Mouse (Mus musculus): ENCODE results near the gene Adgrg1. TPM values are rescaled to one million over a fixed set of nuclear protein-coding genes. Genes with fewer than 3 reads are reported as not detected.

Gene Adgrg1
- polyA plus RNA-seq, 1 experiment from 2014 or later: 116 TPM

- peak overlapping the region; percentile 98 for H3K27ac ChIP-seq (replicated peaks)
- no peak for DNase-seq (ENCODE audit: low spot score)
- WGBS: 44% methylated on average over 5 of the region's 5 CpGs
Measured at GRCm38 (mm10) chr8:94992534-94992933, 18.0 kb downstream of the Adgrg1 start.

DNA sequence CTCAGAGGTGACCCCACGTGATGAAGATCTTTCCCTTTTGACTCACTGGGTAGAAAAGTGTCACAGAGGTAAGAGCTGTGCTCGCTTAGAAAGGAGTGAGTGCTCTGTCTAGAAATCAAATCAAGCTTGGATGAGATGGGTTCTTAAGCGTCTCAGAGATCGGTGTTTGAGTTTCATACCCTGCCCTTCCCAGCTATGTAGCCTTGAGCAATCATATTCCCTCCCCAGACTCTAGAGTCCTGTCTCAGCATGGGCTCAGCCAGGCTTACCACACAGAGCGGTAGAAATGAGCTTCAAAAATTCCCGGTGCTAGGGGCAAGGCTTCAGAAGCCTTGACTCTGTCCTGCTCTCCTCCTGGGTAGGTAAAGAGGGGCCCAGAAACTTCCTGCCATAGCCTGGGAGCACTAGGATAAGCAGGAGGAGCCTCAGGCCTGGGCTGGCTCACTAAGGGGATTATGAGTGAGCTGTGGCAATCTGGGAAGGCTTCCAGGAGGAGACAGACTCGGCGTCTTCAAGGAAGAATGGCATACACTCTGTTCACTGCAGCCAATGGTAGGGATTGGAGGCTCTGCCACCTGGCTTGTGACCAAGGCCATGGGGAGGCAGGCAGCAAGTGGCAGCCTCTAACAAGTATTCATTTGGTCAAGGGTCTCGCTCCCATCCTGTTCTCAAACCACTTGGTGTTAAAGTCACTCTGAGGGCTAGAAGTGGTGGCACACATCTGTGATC lies 18.6 kb downstream of the Adgrg1 start:
- Histone ChIP-seq H3K4me1 (peaks cover 78% of the 10 kb centered on the region), H3K9me3 (replicated peaks) (no peaks in the 10 kb centered on the region), H3K4me3 (peak overlapping the region; percentile 79), H3K27me3 (ENCODE audit: low read depth, poor library complexity, severe bottlenecking) (no peaks in the 10 kb centered on the region), H3K36me3 (peaks cover 13% of the 10 kb centered on the region), H3K27ac (replicated peaks) (peak overlapping the region; percentile 98)
- WGBS: 69% methylated on average over 9 of the region's 9 CpGs
- no peak for DNase-seq (ENCODE audit: low spot score)

More at GRCm38 (mm10) chr8:94992534-94992933, 18.0 kb downstream of the Adgrg1 start:
- peaks cover 7% of the 10 kb centered on the region for H3K36me3 ChIP-seq
- H3K4me3 ChIP-seq: no peak overlapping the region
- H3K27me3 ChIP-seq (ENCODE audit: low read depth, poor library complexity, severe bottlenecking): 0 out of 2 replicates have a peak, but pooled peaks cover 4% of the 10 kb centered on the region
- H3K4me1 ChIP-seq: peaks cover 75% of the 10 kb centered on the region
- H3K9me3 ChIP-seq (replicated peaks): no peaks in the 10 kb centered on the region

DNA sequence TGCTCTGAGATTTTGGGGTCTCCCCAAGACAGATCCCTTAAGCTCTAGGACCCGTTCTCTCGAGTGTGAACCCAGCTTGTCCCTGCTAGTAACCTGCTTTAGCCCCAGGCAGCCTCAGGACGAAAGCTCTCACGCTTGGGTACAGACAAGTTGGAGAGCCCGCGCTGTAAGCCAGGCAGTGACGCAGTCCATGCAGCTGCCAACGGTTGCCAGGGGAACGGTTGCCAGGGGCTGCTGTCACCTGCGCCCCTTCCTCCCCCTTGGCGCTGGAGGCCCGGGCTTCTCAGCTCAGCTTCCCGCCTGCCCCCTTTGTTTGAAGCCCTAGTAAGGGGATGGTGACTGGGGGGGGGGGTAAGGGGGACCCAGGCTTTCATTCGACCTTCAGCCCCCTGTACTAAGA lies 19.5 kb downstream of the Adgrg1 start:
- Histone ChIP-seq H3K36me3 (peaks cover 18% of the 10 kb centered on the region), H3K4me1 (peaks cover 87% of the 10 kb centered on the region), H3K9me3 (replicated peaks) (no peaks in the 10 kb centered on the region), H3K4me3 (peak overlapping the region; percentile 79), H3K27me3 (ENCODE audit: low read depth, poor library complexity, severe bottlenecking) (no peaks in the 10 kb centered on the region), H3K27ac (replicated peaks) (peak overlapping the region; percentile 98)
- WGBS: 3% methylated on average over 14 of the region's 14 CpGs
- DNase-seq (ENCODE audit: low spot score): peak; percentile 97

GRCm38 (mm10) chr8:94994510-94994909 lies 20.0 kb downstream of the Adgrg1 start:
- 17% methylated on average over 1 of the region's 1 CpGs for WGBS
- Histone ChIP-seq H3K27me3 (ENCODE audit: low read depth, poor library complexity, severe bottlenecking) (no peaks in the 10 kb centered on the region), H3K9me3 (replicated peaks) (no peaks in the 10 kb centered on the region), H3K4me3 (peak overlapping the region; percentile 79), H3K27ac (replicated peaks) (peak overlapping the region; percentile 98), H3K4me1 (peaks cover 92% of the 10 kb centered on the region), H3K36me3 (peaks cover 21% of the 10 kb centered on the region)
- no peak for DNase-seq (ENCODE audit: low spot score)

DNA sequence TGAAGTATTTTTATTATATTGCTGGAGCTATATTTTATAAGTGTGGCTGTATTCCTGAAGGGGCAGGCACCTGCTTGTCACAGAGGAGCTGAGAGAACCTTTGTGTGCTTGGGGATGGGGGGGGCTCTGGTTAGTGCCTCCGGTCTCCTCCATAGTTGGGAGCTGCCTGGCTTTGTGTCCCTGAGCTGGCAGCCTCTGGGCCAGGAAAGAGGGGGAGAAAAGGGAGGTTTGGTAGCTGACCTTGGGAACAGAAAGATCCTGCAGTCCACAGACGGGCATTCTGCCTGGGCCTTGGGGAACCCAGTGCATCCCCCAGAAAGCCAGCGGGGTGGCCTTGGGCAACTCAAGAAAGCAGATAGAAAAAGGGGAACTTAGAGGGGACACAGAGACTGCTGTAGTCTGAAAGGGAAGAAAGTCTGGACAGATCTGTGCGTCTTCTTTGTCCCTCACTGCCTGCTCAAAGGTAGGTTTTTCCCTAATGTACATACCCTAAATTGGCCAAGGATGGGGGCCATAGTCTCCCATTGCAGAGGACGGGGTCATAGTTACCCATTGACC lies 20.9 kb downstream of the Adgrg1 start:
- peak overlapping the region; percentile 98 for H3K27ac ChIP-seq (replicated peaks)
- peaks cover 100% of the 10 kb centered on the region for H3K4me1 ChIP-seq
- DNase-seq (ENCODE audit: low spot score): no peak
- whole genome bisulfite sequencing: 52% methylated on average over 5 of the region's 5 CpGs
- no peaks in the 10 kb centered on the region for H3K9me3 ChIP-seq (replicated peaks)
- peak overlapping the region; percentile 79 for H3K4me3 ChIP-seq
- H3K27me3 ChIP-seq (ENCODE audit: low read depth, poor library complexity, severe bottlenecking): no peaks in the 10 kb centered on the region
- H3K36me3 ChIP-seq: peaks cover 22% of the 10 kb centered on the region

DNA sequence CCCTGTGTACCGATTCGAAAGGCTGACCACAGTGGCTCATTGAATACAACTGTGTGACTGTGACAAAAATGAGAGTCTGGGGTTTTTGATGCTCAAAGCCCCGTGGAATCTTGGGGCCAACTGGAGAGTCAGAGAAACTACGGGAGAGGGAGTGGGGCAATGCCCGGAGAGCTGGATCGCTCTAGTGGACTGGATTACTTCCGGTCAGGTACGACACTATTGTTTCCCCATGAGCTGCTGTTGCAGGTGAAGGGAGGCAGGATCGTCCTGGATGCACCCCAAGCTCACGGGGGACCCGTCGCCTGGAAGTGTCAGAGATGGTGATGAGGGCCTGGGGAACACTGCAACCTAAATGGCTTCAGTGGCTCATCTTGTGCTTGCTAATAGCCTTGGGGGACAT lies 21.5 kb downstream of the Adgrg1 start:
- WGBS: 55% methylated on average over 12 of the region's 12 CpGs
- H3K27ac ChIP-seq (replicated peaks): peak overlapping the region; percentile 98
- DNase-seq (ENCODE audit: low spot score): no peak

GRCm38 (mm10) chr8:94996899-94997856 lies 22.6 kb downstream of the Adgrg1 start:
- peak overlapping the region; percentile 98 for H3K27ac ChIP-seq (replicated peaks)
- no peaks in the 10 kb centered on the region for H3K9me3 ChIP-seq (replicated peaks)
- WGBS: 55% methylated on average over 6 of the region's 6 CpGs
- H3K4me1 ChIP-seq: peaks cover 100% of the 10 kb centered on the region
- no peak for DNase-seq (ENCODE audit: low spot score)
- no peaks in the 10 kb centered on the region for H3K27me3 ChIP-seq (ENCODE audit: low read depth, poor library complexity, severe bottlenecking)
- peak overlapping the region; percentile 79 for H3K4me3 ChIP-seq
- H3K36me3 ChIP-seq: peaks cover 31% of the 10 kb centered on the region

More for the DNA sequence above, 21.5 kb downstream of the Adgrg1 start:
- Histone ChIP-seq H3K9me3 (replicated peaks) (no peaks in the 10 kb centered on the region), H3K27me3 (ENCODE audit: low read depth, poor library complexity, severe bottlenecking) (no peaks in the 10 kb centered on the region), H3K4me1 (peaks cover 100% of the 10 kb centered on the region), H3K36me3 (peaks cover 22% of the 10 kb centered on the region), H3K4me3 (peak overlapping the region; percentile 79)

- WGBS: 83% methylated on average over 6 of the region's 6 CpGs
- no peaks in the 10 kb centered on the region for H3K9me3 ChIP-seq (replicated peaks)
- DNase-seq (ENCODE audit: low spot score): no peak
- H3K36me3 ChIP-seq: peaks cover 36% of the 10 kb centered on the region
- peak overlapping the region; percentile 98 for H3K27ac ChIP-seq (replicated peaks)
- peaks cover 95% of the 10 kb centered on the region for H3K4me1 ChIP-seq
- no peaks in the 10 kb centered on the region for H3K27me3 ChIP-seq (ENCODE audit: low read depth, poor library complexity, severe bottlenecking)
- peak overlapping the region; percentile 79 for H3K4me3 ChIP-seq
Measured at GRCm38 (mm10) chr8:94997857-94998243, 23.3 kb downstream of the Adgrg1 start.

DNA sequence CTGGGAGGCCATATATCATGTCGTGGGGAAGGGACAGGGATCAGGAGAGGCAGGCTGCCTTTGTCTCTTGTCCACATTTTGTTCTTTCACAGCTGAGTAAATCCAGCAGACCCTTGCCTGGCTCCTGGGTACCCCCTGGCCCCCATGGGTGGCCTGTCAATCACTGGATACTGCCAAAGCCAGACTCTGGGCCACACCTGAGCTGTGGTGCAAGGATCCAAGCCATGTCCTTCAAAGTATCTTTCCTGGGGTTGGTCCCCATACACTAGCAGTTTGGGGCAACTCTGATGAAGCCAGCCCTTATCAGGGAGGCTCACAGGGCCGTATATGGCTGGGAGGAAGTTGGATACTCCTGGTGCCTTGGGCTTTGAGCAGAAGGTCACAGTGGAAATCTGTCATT lies 23.9 kb downstream of the Adgrg1 start:
- H3K27ac ChIP-seq (replicated peaks): peak overlapping the region; percentile 98
- no peak for DNase-seq (ENCODE audit: low spot score)
- H3K36me3 ChIP-seq: peaks cover 42% of the 10 kb centered on the region
- no peaks in the 10 kb centered on the region for H3K9me3 ChIP-seq (replicated peaks)
- H3K4me3 ChIP-seq: peak overlapping the region; percentile 79
- H3K27me3 ChIP-seq (ENCODE audit: low read depth, poor library complexity, severe bottlenecking): no peaks in the 10 kb centered on the region
- 49% methylated on average over 2 of the region's 2 CpGs for WGBS
- H3K4me1 ChIP-seq: peaks cover 89% of the 10 kb centered on the region

DNA sequence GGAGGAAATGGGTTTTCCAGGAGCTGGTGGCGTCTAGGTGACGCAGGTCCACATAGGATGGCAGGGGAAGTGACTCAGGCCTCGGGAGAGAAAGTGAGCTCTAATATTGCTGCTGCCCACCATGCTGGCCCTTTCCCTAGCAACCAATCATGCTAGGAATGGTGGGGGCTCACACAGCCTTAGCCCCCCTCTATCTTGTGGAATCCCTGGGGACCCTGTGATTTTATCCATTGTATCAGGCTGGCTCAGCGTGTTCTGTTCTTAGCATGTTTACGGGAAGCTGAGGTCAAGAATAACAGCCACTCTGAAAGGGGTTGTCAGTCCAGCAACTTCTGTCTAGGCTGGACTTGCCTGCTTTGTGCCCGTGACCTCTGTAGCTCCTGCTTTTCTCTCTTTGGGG lies 24.5 kb downstream of the Adgrg1 start:
- Histone ChIP-seq H3K36me3 (peaks cover 48% of the 10 kb centered on the region), H3K4me3 (peak overlapping the region; percentile 79), H3K4me1 (peaks cover 83% of the 10 kb centered on the region), H3K27ac (replicated peaks) (peak overlapping the region; percentile 98), H3K27me3 (ENCODE audit: low read depth, poor library complexity, severe bottlenecking) (no peaks in the 10 kb centered on the region), H3K9me3 (replicated peaks) (no peaks in the 10 kb centered on the region)
- DNase-seq (ENCODE audit: low spot score): no peak
- WGBS: 65% methylated on average over 6 of the region's 6 CpGs

DNA sequence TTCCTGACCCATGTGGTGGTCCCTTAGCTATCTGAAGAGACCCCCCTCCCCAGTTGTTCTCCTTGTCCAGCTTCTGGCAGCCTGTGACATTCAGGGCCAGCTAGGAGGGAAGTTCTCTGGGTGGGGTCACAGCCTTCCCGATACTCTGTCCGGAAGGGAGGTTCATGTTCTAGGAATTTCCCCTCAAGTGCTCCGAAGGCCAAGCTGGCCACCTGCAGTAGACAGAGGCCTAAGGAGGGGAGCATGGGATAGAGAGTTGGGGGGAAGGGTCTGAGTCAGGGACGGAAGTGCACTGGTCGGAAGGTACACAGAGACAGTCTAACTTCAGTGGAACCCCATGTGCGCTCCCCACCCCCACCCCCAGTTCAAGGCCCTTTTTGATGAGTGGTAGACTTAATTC lies 25.4 kb downstream of the Adgrg1 start:
- DNase-seq (ENCODE audit: low spot score): no peak
- WGBS: 59% methylated on average over 6 of the region's 6 CpGs
- Histone ChIP-seq H3K9me3 (replicated peaks) (no peaks in the 10 kb centered on the region), H3K4me1 (peaks cover 74% of the 10 kb centered on the region), H3K27ac (replicated peaks) (peak overlapping the region; percentile 98), H3K36me3 (peaks cover 57% of the 10 kb centered on the region), H3K4me3 (peak overlapping the region; percentile 79), H3K27me3 (ENCODE audit: low read depth, poor library complexity, severe bottlenecking) (no peaks in the 10 kb centered on the region)

DNA sequence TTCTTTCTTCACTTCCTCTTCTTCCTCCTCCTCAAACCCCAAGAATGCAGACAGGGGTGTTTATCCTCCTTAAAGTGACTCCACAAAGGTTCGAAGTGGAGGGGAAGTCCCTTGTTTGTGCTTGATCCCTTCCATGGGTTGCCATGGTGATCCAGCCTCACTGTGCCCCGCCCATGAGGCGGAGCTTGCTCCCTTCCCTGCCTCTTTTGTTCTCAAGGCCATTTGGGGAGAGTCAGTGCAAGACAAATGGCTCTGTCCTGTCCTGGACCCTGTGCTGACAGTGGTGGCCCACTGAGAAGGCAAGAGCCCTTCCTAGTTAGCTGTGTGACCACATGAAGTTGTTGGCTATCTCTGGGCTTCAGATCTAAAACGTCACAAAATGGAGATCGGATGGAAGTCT lies 26.1 kb downstream of the Adgrg1 start:
- Histone ChIP-seq H3K9me3 (replicated peaks) (no peaks in the 10 kb centered on the region), H3K4me3 (peak overlapping the region; percentile 79), H3K4me1 (peaks cover 66% of the 10 kb centered on the region), H3K36me3 (peaks cover 64% of the 10 kb centered on the region), H3K27me3 (ENCODE audit: low read depth, poor library complexity, severe bottlenecking) (no peaks in the 10 kb centered on the region), H3K27ac (replicated peaks) (peak overlapping the region; percentile 98)
- 16% methylated on average over 5 of the region's 5 CpGs for WGBS
- DNase-seq (ENCODE audit: low spot score): peak; percentile 88
